Comparison of ENCODE assay signal across 26 mouse cellular contexts in genomic region chr8:13695203-13695867, GRCm38 (mm10). TPM values are rescaled to one million over a fixed set of nuclear protein-coding genes. Genes with fewer than 3 reads are reported as not detected.
DNase-seq lines count a peak whose midpoint lies in the region; ATAC-seq and TF ChIP-seq lines count a peak whose summit lies in the region.
"Had no signal": no experiment of that assay in that cellular context is flagged by ENCODE, and none has a peak within 500 bp of the region (broad histone marks: within the 10 kb centered on the region; RNA-seq: fewer than 3 reads in every experiment).

No protein-coding gene starts in this region.

- H3K4me3 ChIP-seq in C2C12 (ENCODE audit: insufficient read depth, poor library complexity, severe bottlenecking) = no peak overlapping the region
- no peak overlapping the region for H3K4me3 ChIP-seq in embryonic fibroblast, embryonic 13.5 days (ENCODE audit: insufficient read depth, low read length)
- H3K4me3 ChIP-seq in stomach, embryonic 15.5 days (replicated peaks) = no peak overlapping the region
- H3K4me3 ChIP-seq: embryonic facial prominence, embryonic 12.5 days; erythroblast, embryonic 14.5 days; forebrain, embryonic 13.5 days; midbrain, embryonic 12.5 days had no signal

- no peaks in the 10 kb centered on the region; the same call in 1 of the 2 replicates for H3K4me1 ChIP-seq in embryonic fibroblast, embryonic 13.5 days (ENCODE audit: control insufficient read depth, insufficient read depth, low read length)
- H3K4me1 ChIP-seq in stomach, embryonic 15.5 days = no peaks in the 10 kb centered on the region; the same call in 1 of the 2 replicates
- H3K4me1 ChIP-seq: embryonic facial prominence, embryonic 12.5 days; forebrain, embryonic 13.5 days; midbrain, embryonic 12.5 days had no signal

- no peaks in the 10 kb centered on the region for H3K27me3 ChIP-seq in C2C12 (ENCODE audit: control insufficient read depth, insufficient read depth, insufficient read length)
- H3K27me3 ChIP-seq in stomach, embryonic 15.5 days (replicated peaks) = no peaks in the 10 kb centered on the region
- H3K27me3 ChIP-seq: embryonic facial prominence, embryonic 12.5 days; forebrain, embryonic 13.5 days; midbrain, embryonic 12.5 days had no signal

- no peak for TF ChIP-seq CTCF in C2C12 (IDR thresholded peaks at IDR 0.05; ENCODE audit: control insufficient read depth, insufficient read depth, insufficient read length)
- TF ChIP-seq CTCF in embryonic fibroblast, embryonic 13.5 days (IDR thresholded peaks at IDR 0.05; ENCODE audit: borderline replicate concordance, insufficient read depth, low read length) = no peak

- no peaks in the 10 kb centered on the region for H3K36me3 ChIP-seq in C2C12 (ENCODE audit: control insufficient read depth, insufficient read depth)
- no peaks in the 10 kb centered on the region for H3K36me3 ChIP-seq in stomach, embryonic 15.5 days
- H3K36me3 ChIP-seq: embryonic facial prominence, embryonic 12.5 days; midbrain, embryonic 12.5 days had no signal

- ATAC-seq in frontal cortex, adult (ENCODE audit: low TSS enrichment) = peak; percentile 19; the same call in 1 of the 2 replicates
- no peak for ATAC-seq in stomach, embryonic 15.5 days (ENCODE audit: insufficient read depth, low FRiP score, low read depth)
- ATAC-seq: forebrain, embryonic 13.5 days had no signal

- no peak for TF ChIP-seq POLR2A in embryonic fibroblast, embryonic 13.5 days (IDR thresholded peaks at IDR 0.05; ENCODE audit: low read depth, low read length)

- WGBS in stomach, embryonic 15.5 days = 83% methylated on average over 10 of the region's 10 CpGs

- H3K79me2 ChIP-seq in C2C12 (ENCODE audit: control insufficient read depth, insufficient read depth) = no peaks in the 10 kb centered on the region

- H3K4me2 ChIP-seq in stomach, embryonic 15.5 days = peak overlapping the region; percentile 0; the same call in 1 of the 2 replicates
- H3K4me2 ChIP-seq: embryonic facial prominence, embryonic 12.5 days; forebrain, embryonic 13.5 days; heart, embryonic 11.5 days; midbrain, embryonic 12.5 days had no signal

- no peak for DNase-seq in frontal cortex, postnatal 14 days (ENCODE audit: low spot score in 2 of 2)
- no peak for DNase-seq in left cerebral cortex, adult 9 months (ENCODE audit: low spot score in 2 of 2)
- DNase-seq in lung, postnatal 25 days (ENCODE audit: low spot score) = no peak
- DNase-seq: adrenal gland, adult 2 months; cerebellum, adult 8-10 months; gastrocnemius, postnatal 10 days; heart, adult 11 months; kidney, adult 2 months; kidney, postnatal 10 days; spleen, adult 18-20 months; thymus, adult 18-20 months; thymus, postnatal 36 days had no signal

- no peaks in the 10 kb centered on the region for H3K79me3 ChIP-seq in C2C12 (ENCODE audit: low read depth)

- peak overlapping the region; percentile 16; the same call in 1 of the 2 replicates for H3K27ac ChIP-seq in embryonic fibroblast, embryonic 13.5 days (ENCODE audit: insufficient read depth, low read length)
- H3K27ac ChIP-seq in stomach, embryonic 15.5 days = no peak overlapping the region; the same call in 1 of the 2 replicates
- H3K27ac ChIP-seq: embryonic facial prominence, embryonic 12.5 days; forebrain, embryonic 13.5 days; macrophage; midbrain, embryonic 12.5 days had no signal

- no peak overlapping the region for H3ac ChIP-seq in C2C12 (ENCODE audit: control insufficient read depth, insufficient read length, low read depth)

- H3K9me3 ChIP-seq in stomach, embryonic 15.5 days = no peaks in the 10 kb centered on the region
- H3K9me3 ChIP-seq: embryonic facial prominence, embryonic 12.5 days; forebrain, embryonic 13.5 days; midbrain, embryonic 12.5 days had no signal

- H3K9ac ChIP-seq in stomach, embryonic 15.5 days = no peak overlapping the region
- H3K9ac ChIP-seq: embryonic facial prominence, embryonic 12.5 days; forebrain, embryonic 13.5 days; midbrain, embryonic 12.5 days had no signal

TF ChIP-seq in C2C12, 6 proteins besides CTCF, POLR2A, EP300 and RAD21:
- TF ChIP-seq MYOG (IDR thresholded peaks at IDR 0.05; ENCODE audit: control insufficient read depth, extremely low read depth, insufficient read length) (no peak), USF1 (IDR thresholded peaks at IDR 0.05; ENCODE audit: low read depth) (peak; percentile 77), CEBPB (IDR thresholded peaks at IDR 0.05; ENCODE audit: low read depth) (no peak), MAX (IDR thresholded peaks at IDR 0.05) (peak; percentile 73), MYOD1 (IDR thresholded peaks at IDR 0.05; ENCODE audit: control insufficient read depth, insufficient read length, low read depth) (peak; percentile 37), FOSL1 (IDR thresholded peaks at IDR 0.05; ENCODE audit: insufficient read depth, low read length, poor library complexity, severe bottlenecking) (peak; percentile 61)

RNA-seq across cellular contexts. Expression of gene Cfap97d2, which starts 10.4 kb away (rescaled TPM):
- polyA plus RNA-seq in C2C12 (2012; fragmentation: generic; extraction: Trizol) = not detected
- not detected in 2 replicates for polyA plus RNA-seq in embryonic fibroblast, embryonic 13.5 days (2011; ENCODE audit: insufficient read length, low read depth, missing spikeins)
- not detected in 2 replicates for polyA plus RNA-seq in stomach, embryonic 15.5 days (2015; fragmentation: Nextera tagmentation; extraction: Ambion mirVana)
- polyA plus RNA-seq: erythroblast, embryonic 14.5 days; heart, embryonic 11.5 days; heart, postnatal 0 days; kidney, adult 2 months; limb, embryonic 11.5 days; liver, adult 2 months; liver, embryonic 16.5 days; macrophage had no signal

RNA-seq across cellular contexts. Expression of gene Rasa3, which starts 17.9 kb away (rescaled TPM):
- polyA plus RNA-seq in C2C12 (2012; fragmentation: generic; extraction: Trizol) = 67.0 TPM
- 57.2 and 62.6 TPM in 2 replicates for polyA plus RNA-seq in embryonic fibroblast, embryonic 13.5 days (2011; ENCODE audit: insufficient read length, low read depth, missing spikeins)
- polyA plus RNA-seq in stomach, embryonic 15.5 days (2015; fragmentation: Nextera tagmentation; extraction: Ambion mirVana) = 26.0 and 27.0 TPM in 2 replicates
